Mouse (Mus musculus) CH12.LX (cell line): ENCODE data around the gene Slco1c1. TPM values are rescaled to one million over a fixed set of nuclear protein-coding genes. Genes with fewer than 3 reads are reported as not detected.

Source experiments
- DNase-seq: peaks from one replicate; pipeline ENCODE4 v3.0.0-alpha.2; 2013; ENCODE audit errors: extremely low read depth
- H3K27ac ChIP-seq: 2 replicates; pipeline ENCODE4 v1.5.1; 2012; ENCODE audit warnings: low read depth, mild to moderate bottlenecking, control low read depth, moderate library complexity; ENCODE audit not compliant: insufficient read depth
- H3K27me3 ChIP-seq: replicated peaks from 2 replicates; pipeline ENCODE3; 2012; ENCODE audit warnings: inconsistent platforms
- H3K36me3 ChIP-seq, 2 experiments: replicated peaks in 1 of 2; 2 replicates each; pipeline versions ENCODE3 to v1.6.1; 2012; ENCODE audit warnings: inconsistent platforms in 1 of 2, low read length in 1 of 2, mild to moderate bottlenecking in 1 of 2, mixed read lengths in 1 of 2, moderate library complexity in 1 of 2; ENCODE audit not compliant: control insufficient read depth in 1 of 2, insufficient read depth in 1 of 2
- H3K4me1 ChIP-seq, 2 experiments: 2 replicates each; pipeline ENCODE4 v1.6.1; 2012; ENCODE audit warnings: inconsistent platforms in 1 of 2, moderate library complexity in 1 of 2; ENCODE audit not compliant: insufficient read depth in 2 of 2, control insufficient read depth in 1 of 2
- H3K4me2 ChIP-seq: 2 replicates; pipeline ENCODE4 v1.6.1; 2012; ENCODE audit warnings: low read depth, mild to moderate bottlenecking, control low read depth; ENCODE audit not compliant: poor library complexity, insufficient read depth, severe bottlenecking
- H3K4me3 ChIP-seq, 3 experiments: fragments of 150-350 bp in 1 of 3; sonication (generic) in 1 of 3; replicated peaks in 1 of 3; 2 replicates each; pipeline versions ENCODE3 to v1.5.1; 2011 to 2012; ENCODE audit warnings: low read depth in 2 of 3, low read length in 2 of 3, mild to moderate bottlenecking in 2 of 3, moderate library complexity in 2 of 3, control low read depth in 1 of 3, improper control_type of control experiment in 1 of 3, inconsistent platforms in 1 of 3, mixed read lengths in 1 of 3; ENCODE audit not compliant: poor library complexity in 1 of 3
- H3K79me2 ChIP-seq: replicated peaks from 2 replicates; pipeline ENCODE4 v1.6.1; 2012; ENCODE audit warnings: mild to moderate bottlenecking, moderate library complexity; ENCODE audit not compliant: control insufficient read depth, poor library complexity, insufficient read depth, severe bottlenecking; ENCODE audit errors: extremely low read depth
- H3K9ac ChIP-seq: 2 replicates; pipeline ENCODE4 v1.6.1; 2012; ENCODE audit warnings: low read depth, mild to moderate bottlenecking, control low read depth, moderate library complexity; ENCODE audit not compliant: insufficient read depth
- H3K9me3 ChIP-seq: replicated peaks from 2 replicates; pipeline ENCODE3; 2012; ENCODE audit warnings: low read length, inconsistent platforms, mixed read lengths
- BHLHE40 ChIP-seq: IDR thresholded peaks from 2 replicates; pipeline ENCODE4 v1.6.1; 2011; ENCODE audit warnings: mild to moderate bottlenecking, low read depth, low read length, improper control_type of control experiment
- CHD1 ChIP-seq: IDR thresholded peaks from 2 replicates; pipeline ENCODE4 v1.6.1; 2012; ENCODE audit warnings: low read depth, low read length, improper control_type of control experiment, inconsistent platforms
- CTCF ChIP-seq, 2 experiments: IDR thresholded peaks in 1 of 2; conservative IDR thresholded peaks in 1 of 2; 2 replicates each; pipeline ENCODE4 v1.5.1; 2011 to 2012; ENCODE audit warnings: low read depth in 2 of 2, low read length in 2 of 2, improper control_type of control experiment in 1 of 2, inconsistent platforms in 1 of 2, mild to moderate bottlenecking in 1 of 2, moderate library complexity in 1 of 2
- E2F4 ChIP-seq: IDR thresholded peaks from 2 replicates; pipeline ENCODE4 v1.6.1; 2011; ENCODE audit warnings: low read depth, low read length, improper control_type of control experiment; ENCODE audit not compliant: insufficient replicate concordance
- ELF1 ChIP-seq: IDR thresholded peaks from 2 replicates; pipeline ENCODE4 v1.6.1; 2014; ENCODE audit warnings: low read depth, mild to moderate bottlenecking, inconsistent platforms, low read length, improper control_type of control experiment
- EP300 ChIP-seq: IDR thresholded peaks from 2 replicates; pipeline ENCODE4 v1.6.1; 2011; ENCODE audit warnings: low read length, improper control_type of control experiment
- GABPA ChIP-seq: IDR thresholded peaks from 2 replicates; pipeline ENCODE4 v1.6.1; 2012; ENCODE audit warnings: low read depth, low read length, improper control_type of control experiment, inconsistent platforms; ENCODE audit not compliant: insufficient replicate concordance
- HCFC1 ChIP-seq: IDR thresholded peaks from 2 replicates; pipeline ENCODE4 v1.6.1; 2012; ENCODE audit warnings: low read depth, mild to moderate bottlenecking, inconsistent platforms, low read length, improper control_type of control experiment
- IRF4 ChIP-seq: IDR thresholded peaks from 2 replicates; pipeline ENCODE4 v1.6.1; 2014; ENCODE audit warnings: low read depth, mild to moderate bottlenecking, inconsistent platforms, low read length, improper control_type of control experiment
- JUN ChIP-seq: IDR thresholded peaks from 2 replicates; pipeline ENCODE4 v1.6.1; 2011; ENCODE audit warnings: low read depth, mild to moderate bottlenecking, low read length, improper control_type of control experiment, moderate library complexity; ENCODE audit not compliant: insufficient read depth
- JUND ChIP-seq: conservative IDR thresholded peaks from 2 replicates; pipeline ENCODE4 v1.6.1; 2011; ENCODE audit warnings: low read depth, low read length, improper control_type of control experiment
- MAX ChIP-seq: IDR thresholded peaks from 2 replicates; pipeline ENCODE4 v1.6.1; 2011; ENCODE audit warnings: low read length, improper control_type of control experiment
- MXI1 ChIP-seq: IDR thresholded peaks from 2 replicates; pipeline ENCODE4 v1.6.1; 2011; ENCODE audit warnings: mild to moderate bottlenecking, low read depth, low read length, improper control_type of control experiment
- NRF1 ChIP-seq: IDR thresholded peaks from 2 replicates; pipeline ENCODE4 v1.6.1; 2014; ENCODE audit warnings: low read depth, mild to moderate bottlenecking, inconsistent platforms, low read length, improper control_type of control experiment, moderate library complexity
- PAX5 ChIP-seq: IDR thresholded peaks from 2 replicates; pipeline ENCODE4 v1.6.1; 2012; ENCODE audit warnings: low read length, inconsistent platforms, mixed read lengths
- POLR2A ChIP-seq: IDR thresholded peaks from 2 replicates; pipeline ENCODE4 v1.6.1; 2011; ENCODE audit warnings: low read depth, mild to moderate bottlenecking, improper control_type of control experiment, low read length
- POLR2AphosphoS2 ChIP-seq: IDR thresholded peaks from 2 replicates; pipeline ENCODE4 v1.6.1; 2011; ENCODE audit warnings: low read depth, low read length, improper control_type of control experiment
- RCOR1 ChIP-seq: conservative IDR thresholded peaks from 2 replicates; pipeline ENCODE4 v1.6.1; 2012; ENCODE audit warnings: low read depth, mild to moderate bottlenecking, inconsistent platforms, low read length, improper control_type of control experiment
- SMC3 ChIP-seq: IDR thresholded peaks from 2 replicates; pipeline ENCODE4 v1.6.1; 2011; ENCODE audit warnings: low read depth, low read length, improper control_type of control experiment
- TBP ChIP-seq: conservative IDR thresholded peaks from 2 replicates; pipeline ENCODE4 v1.6.1; 2011; ENCODE audit warnings: low read depth, low read length, improper control_type of control experiment
- TCF12 ChIP-seq: IDR thresholded peaks from 2 replicates; pipeline ENCODE4 v1.6.1; 2014; ENCODE audit warnings: low read depth, mild to moderate bottlenecking, inconsistent platforms, low read length, improper control_type of control experiment
- UBTF ChIP-seq: IDR thresholded peaks from 2 replicates; pipeline ENCODE4 v1.6.1; 2012; ENCODE audit warnings: low read depth, mild to moderate bottlenecking, inconsistent platforms, low read length, improper control_type of control experiment, moderate library complexity
- USF1 ChIP-seq: IDR thresholded peaks from 2 replicates; pipeline ENCODE4 v1.6.1; 2014; ENCODE audit warnings: low read depth, mild to moderate bottlenecking, inconsistent platforms, low read length, improper control_type of control experiment
- ZC3H11A ChIP-seq: IDR thresholded peaks from 2 replicates; pipeline ENCODE4 v1.6.1; 2012; ENCODE audit warnings: low read depth, mild to moderate bottlenecking, inconsistent platforms, low read length, improper control_type of control experiment
- ZKSCAN1 ChIP-seq: IDR thresholded peaks from 2 replicates; pipeline ENCODE4 v1.6.1; 2012; ENCODE audit warnings: low read depth, inconsistent platforms, low read length, improper control_type of control experiment, borderline replicate concordance
- ZNF384 ChIP-seq: IDR thresholded peaks from 2 replicates; pipeline ENCODE4 v1.6.1; 2012; ENCODE audit warnings: low read depth, low read length, improper control_type of control experiment, inconsistent platforms
- dilution Hi-C: fragments of 300-500 bp; cut with MboI; formaldehyde crosslinking; loops from 2 replicates; pipeline ENCODE4 v1.14.3; 2020; ENCODE audit warnings: low sequenced_read_pairs; ENCODE audit not compliant: extremely low pct_unique_long_range_greater_than_20kb, extremely low pct_ligation_motif_present
- in situ Hi-C: fragments of 300-500 bp; cut with MboI; formaldehyde crosslinking; loops from 3 replicates; pipeline ENCODE4 v1.14.3; 2019; ENCODE audit warnings: low sequenced_read_pairs, low pct_ligation_motif_present, low pct_unique_long_range_greater_than_20kb, mixed read lengths
- polyA plus RNA-seq: library from polyadenylated mRNA; unstranded; fragments of >175 nt; gene quantifications from 2 replicates; pipeline ENCODE4 v1.2.1, GENCODE M21; 2012; ENCODE audit warnings: low read depth; ENCODE audit not compliant: insufficient read length
- total RNA-seq, 2 experiments: library from RNA; depleted of rRNA; stranded (reverse); fragments of 300-350 nt in 1 of 2; fragments of >200 nt in 1 of 2; gene quantifications; 2 replicates each; pipeline ENCODE4 v1.2.3; 2012 to 2014

Slco1c1 gene
- total and polyA plus RNA-seq, 3 experiments, result not detected

GRCm38 (mm10) chr6:141597037-141597436 lies 72.9 kb downstream of the Slco1c1 start:
- in situ Hi-C loops (no loop called here), dilution Hi-C loops (no loop called here)
- no peaks in the 10 kb centered on the region for H3K79me2 ChIP-seq
- no peaks in the 10 kb centered on the region for H3K4me1 ChIP-seq
- H3K27ac ChIP-seq, result no peak overlapping the region
- no peak overlapping the region for H3K4me3 ChIP-seq
- DNase-seq, result no peak
- no peak overlapping the region for H3K4me2 ChIP-seq
- H3K36me3 ChIP-seq, result no peaks in the 10 kb centered on the region
- H3K27me3 ChIP-seq, result no peaks in the 10 kb centered on the region
- peaks cover 4% of the 10 kb centered on the region for H3K9me3 ChIP-seq
- no peak overlapping the region for H3K9ac ChIP-seq
- TF ChIP-seq TCF12, result no peak
- TF ChIP-seq EP300, result no peak
- TF ChIP-seq ELF1, result no peak
- no peak for TF ChIP-seq CHD1
- no peak for TF ChIP-seq JUND
- TF ChIP-seq UBTF, result no peak
- no peak for TF ChIP-seq HCFC1
- TF ChIP-seq POLR2A, result no peak
- no peak for TF ChIP-seq E2F4
- no peak for TF ChIP-seq RCOR1
- TF ChIP-seq ZNF384, result no peak
- TF ChIP-seq ZKSCAN1, result no peak
- TF ChIP-seq NRF1, result no peak
- TF ChIP-seq ZC3H11A, result no peak
- TF ChIP-seq, all 38 proteins: peak for 0

GRCm38 (mm10) chr6:141600940-141601339 lies 76.8 kb downstream of the Slco1c1 start:
- H3K4me3 ChIP-seq, result no peak overlapping the region
- H3K36me3 ChIP-seq, result no peaks in the 10 kb centered on the region
- no peaks in the 10 kb centered on the region for H3K4me1 ChIP-seq
- dilution Hi-C loops (no loop called here), in situ Hi-C loops (no loop called here)
- no peaks in the 10 kb centered on the region for H3K79me2 ChIP-seq
- no peak for TF ChIP-seq BHLHE40
- no peak for TF ChIP-seq SMC3
- no peak for TF ChIP-seq POLR2AphosphoS2
- TF ChIP-seq CTCF (conservative IDR thresholded peaks at IDR 0.05 in 1 of 2, IDR thresholded peaks at IDR 0.05 in 1 of 2; ENCODE audit: low read depth in 2 of 2, low read length in 2 of 2), result no peak
- no peak for TF ChIP-seq NRF1
- no peak for TF ChIP-seq CHD1
- no peak for TF ChIP-seq IRF4
- no peak for TF ChIP-seq GABPA
- no peak for TF ChIP-seq ZKSCAN1
- TF ChIP-seq PAX5, result no peak
- TF ChIP-seq MAX, result no peak
- no peak for TF ChIP-seq UBTF
- no peak for TF ChIP-seq TBP
- TF ChIP-seq JUN, result no peak
- no peak for TF ChIP-seq MXI1
- no peak for TF ChIP-seq USF1
- no peak for TF ChIP-seq ELF1
- TF ChIP-seq JUND, result no peak
- H3K4me2 ChIP-seq, result no peak overlapping the region
- H3K27me3 ChIP-seq, result no peaks in the 10 kb centered on the region
- H3K9ac ChIP-seq, result no peak overlapping the region
- H3K27ac ChIP-seq, result no peak overlapping the region
- DNase-seq, result no peak
- peaks cover 8% of the 10 kb centered on the region for H3K9me3 ChIP-seq
